Mouse (Mus musculus) thymus, postnatal 25 days (tissue): ENCODE data around the gene Decr2.
"Not testable (repeated sequence)": the region's sequence is repeated elsewhere in the genome, so short reads cannot be mapped to it uniquely, and the experiment has no call there.

Source experiments
- DNase-seq: peaks from one replicate; pipeline ENCODE4 v3.0.0; 2022

Gene Decr2

GRCm38 (mm10) chr17:26057787-26058567 is 32.2 kb downstream of the Decr2 start:
- DNase-seq = no peak

DNA sequence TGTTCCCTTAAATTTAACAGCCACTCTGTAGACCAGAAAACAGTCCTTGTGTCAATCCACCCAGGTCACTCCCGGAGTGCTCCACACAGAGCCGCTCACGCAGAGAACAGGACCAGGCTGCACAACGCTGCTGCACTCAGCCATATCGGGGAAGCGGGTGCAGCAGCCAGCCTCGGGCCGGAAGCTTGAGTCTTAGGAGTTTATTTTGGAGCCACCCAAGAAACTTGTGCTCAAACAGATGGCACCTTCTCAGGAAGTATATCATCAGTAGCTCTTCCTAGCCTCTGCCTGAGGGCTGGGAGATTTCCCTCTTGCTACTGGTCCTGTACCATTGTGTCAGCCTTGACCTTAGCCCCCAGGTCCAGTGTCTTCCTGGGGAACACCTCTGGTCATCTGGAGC is 32.9 kb downstream of the Decr2 start:
- DNase-seq = no peak

DNA sequence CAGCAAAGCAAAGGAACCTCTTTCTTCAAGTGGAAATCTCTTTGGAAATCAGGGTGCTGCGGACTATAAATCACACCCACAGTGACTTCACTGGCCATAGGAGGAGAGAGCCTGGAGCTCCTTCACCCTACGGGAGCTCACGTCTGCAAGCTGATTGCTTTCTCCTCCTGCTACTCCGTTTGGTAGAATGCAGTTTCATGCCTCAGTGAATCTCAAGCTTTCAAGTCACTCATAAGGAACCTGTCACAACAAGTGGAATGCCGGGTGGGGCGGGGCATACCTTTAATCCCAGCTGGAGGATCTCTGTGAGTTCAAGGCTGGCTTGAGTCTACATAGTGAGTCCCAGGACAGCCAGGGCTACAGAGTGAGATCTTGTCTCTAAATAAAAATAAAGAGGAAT is 35.0 kb downstream of the Decr2 start:
- no peak for DNase-seq

- no peak for DNase-seq
These were observed 35.8 kb downstream of the Decr2 start for GRCm38 (mm10) chr17:26054133-26054845.

DNA sequence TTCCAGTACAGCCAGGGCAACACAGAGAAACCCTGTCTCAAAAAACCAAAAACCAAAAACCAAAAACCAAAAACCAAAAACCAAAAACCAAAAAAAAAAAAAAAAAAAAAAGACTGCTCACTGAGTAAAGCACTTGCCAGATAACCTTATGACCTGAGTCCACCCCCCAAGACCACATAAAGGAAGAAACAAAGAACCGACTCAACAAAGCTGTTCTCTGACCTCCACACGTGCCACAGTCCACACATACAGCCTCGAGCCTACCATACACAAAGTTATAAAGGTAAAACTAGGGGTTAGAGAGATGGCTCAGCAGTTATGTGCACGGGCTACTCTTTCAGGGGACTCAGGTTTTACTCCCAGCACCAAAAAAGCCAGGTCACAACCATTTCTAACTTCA is 37.4 kb downstream of the Decr2 start:
- no peak for DNase-seq

DNA sequence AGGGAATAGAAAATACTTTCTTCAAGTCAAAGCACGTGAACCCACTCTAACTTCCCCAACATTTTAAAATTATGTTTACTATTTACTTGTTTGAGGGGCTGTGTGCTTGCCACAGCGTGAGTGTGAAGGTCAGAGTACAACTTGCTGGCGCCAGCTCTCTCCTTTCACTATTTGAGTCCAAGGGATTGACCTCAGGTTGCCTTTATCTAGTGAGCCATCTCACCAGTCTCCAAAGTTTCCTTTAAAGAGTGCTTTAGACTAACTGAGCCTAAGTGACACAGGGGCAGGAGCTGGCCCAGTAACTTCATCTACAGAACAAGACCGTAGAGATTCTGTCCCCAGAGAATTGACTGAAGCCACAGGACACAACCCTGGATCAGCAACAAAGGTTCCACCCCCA is 38.1 kb downstream of the Decr2 start:
- no peak for DNase-seq

DNA sequence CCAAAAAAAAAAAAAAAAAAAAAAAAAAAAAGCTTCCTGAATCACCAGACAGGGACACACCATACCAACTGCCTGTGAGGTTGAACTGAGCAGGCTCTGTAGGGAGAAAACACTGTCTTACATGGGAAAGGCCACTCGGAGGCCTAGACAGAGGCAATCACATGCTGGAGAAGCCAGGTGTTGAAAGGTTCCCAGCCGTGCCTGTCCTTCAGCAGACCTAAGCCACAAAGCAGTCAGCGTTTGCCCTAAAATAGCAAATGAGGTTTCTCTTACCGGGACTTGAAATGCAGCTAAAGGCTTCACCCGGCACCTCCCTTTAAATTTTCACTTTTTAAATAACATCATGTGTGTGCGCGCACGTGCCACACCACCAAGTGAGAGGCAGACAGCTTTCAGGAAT is 42.0 kb downstream of the Decr2 start:
- no peak for DNase-seq

DNA sequence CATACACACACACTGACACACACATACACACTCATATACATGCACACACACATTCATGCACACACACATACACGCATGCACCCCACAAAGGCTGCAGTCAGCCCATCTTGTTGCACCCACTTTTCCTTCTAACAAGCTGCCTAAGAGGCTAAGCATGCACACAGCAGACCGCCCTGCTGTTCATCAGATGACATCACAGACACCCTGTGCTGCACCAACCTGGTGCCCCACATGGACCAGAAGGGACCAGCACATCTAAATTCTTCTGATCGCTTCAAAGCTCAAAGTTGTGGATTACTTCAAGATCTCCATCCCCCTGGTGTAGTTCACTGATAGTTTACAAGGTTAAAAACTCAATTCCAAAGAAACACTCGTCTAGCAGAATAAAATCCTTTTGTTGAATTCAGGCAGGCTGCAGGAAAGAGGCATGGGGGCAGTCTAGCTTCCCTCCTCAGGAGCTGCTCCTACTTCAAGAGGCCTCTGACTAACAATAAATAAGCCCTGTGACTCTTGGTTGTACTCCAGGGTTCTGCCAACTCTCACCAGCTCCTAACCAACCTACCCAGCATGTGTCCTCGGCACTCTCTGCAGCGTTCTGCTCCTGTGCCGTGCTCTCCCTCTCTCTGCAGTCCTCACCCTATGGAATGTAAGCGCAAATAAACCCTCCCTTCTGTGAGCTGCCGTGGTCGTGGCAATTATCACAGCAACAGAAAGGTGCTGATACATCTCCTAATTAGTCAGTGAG is 43.7 kb downstream of the Decr2 start:
- DNase-seq = no peak

DNA sequence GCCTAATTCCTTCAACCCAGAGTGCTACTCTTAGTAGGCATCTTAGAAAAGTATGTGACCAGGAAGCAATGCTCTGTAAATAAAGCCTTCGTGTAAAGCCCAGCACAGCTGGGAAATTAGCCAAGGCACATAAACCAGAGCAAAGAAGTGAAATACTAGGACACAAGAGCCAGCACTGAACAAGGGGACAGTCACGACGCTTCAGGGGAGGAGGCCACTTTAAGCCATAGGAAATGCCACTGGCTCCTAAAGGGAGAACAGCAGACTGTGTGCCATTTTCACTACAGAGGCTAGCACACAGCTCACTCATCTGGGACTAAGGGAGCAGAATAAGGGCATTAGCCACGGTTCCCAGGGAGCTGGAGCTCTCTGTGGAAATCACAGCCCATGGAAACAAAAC is 44.9 kb downstream of the Decr2 start:
- DNase-seq = no peak

DNA sequence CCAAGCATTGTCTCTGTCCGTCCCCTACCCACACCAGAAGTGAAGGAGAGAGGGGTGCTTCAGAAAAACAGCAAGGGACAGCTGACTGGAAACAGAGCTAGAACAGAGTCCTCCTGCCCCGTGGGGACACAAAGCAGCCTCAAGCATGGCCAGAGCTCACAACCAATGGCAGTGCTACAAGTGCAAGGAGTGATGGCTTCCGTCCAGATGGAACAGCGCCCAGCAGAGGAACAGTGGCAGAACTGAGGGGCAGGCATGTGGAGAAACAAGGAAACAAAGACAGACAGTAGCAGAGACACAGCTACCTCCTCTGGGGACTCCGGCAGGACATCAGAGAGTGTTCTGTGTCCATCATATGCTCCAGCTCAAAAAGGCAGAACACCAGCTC is 46.9 kb downstream of the Decr2 start:
- DNase-seq = no peak

- no peak for DNase-seq
These were observed 47.4 kb downstream of the Decr2 start for GRCm38 (mm10) chr17:26042599-26043248.

- DNase-seq = peak; percentile 48
These were observed 48.9 kb downstream of the Decr2 start for GRCm38 (mm10) chr17:26041111-26041802.

- DNase-seq = not testable (repeated sequence)
These were observed 49.4 kb downstream of the Decr2 start for GRCm38 (mm10) chr17:26040711-26041110.

GRCm38 (mm10) chr17:26032037-26032436 is 58.1 kb downstream of the Decr2 start:
- no peak for DNase-seq

- DNase-seq = no peak
These were observed 58.6 kb downstream of the Decr2 start for GRCm38 (mm10) chr17:26031583-26031982.
